Mouse (Mus musculus): ENCODE measurements at regions not wholly inside any gene's neighbourhood (a gene's known extent, or its start where the extent isn't known, plus 50 kb on each side); places are given as distances from the start of the nearest gene placed in this dataset.
"Not testable (repeated sequence)": the region's sequence is repeated elsewhere in the genome, so short reads cannot be mapped to it uniquely, and the experiment has no call there.

DNA sequence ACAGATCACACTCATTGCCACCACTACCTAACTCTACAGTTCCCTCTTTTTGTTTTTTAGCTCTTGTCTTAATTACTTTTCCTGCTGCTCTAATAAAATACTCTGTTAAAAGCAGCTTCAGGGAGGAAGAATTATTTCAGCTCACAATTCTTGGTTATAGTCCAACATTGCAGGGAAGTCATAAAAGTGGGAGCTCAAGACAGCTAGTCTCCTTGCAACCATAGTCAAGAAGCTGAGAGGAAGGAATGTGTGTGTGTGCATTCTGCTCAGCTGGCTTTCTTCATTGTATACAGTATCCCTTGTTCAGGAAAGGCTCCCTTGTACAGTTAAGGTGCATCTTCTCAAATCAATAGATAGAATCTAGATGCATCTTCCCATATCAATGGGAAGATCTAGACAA, 152.4 kb upstream of the Gm37988 start:
- Histone ChIP-seq H3K4me1 (ENCODE audit: control insufficient read depth, insufficient read depth, low read length) (no peaks in the 10 kb centered on the region), H3K27me3 (ENCODE audit: control insufficient read depth, insufficient read depth, low read length) (no peaks in the 10 kb centered on the region), H3K27ac (ENCODE audit: insufficient read depth, low read length) (no peak overlapping the region), H3K4me3 (replicated peaks; ENCODE audit: insufficient read depth, low read depth, low read length) (no peak overlapping the region)
- no peak for DNase-seq
- no peak for TF ChIP-seq POLR2A (IDR thresholded peaks at IDR 0.05; ENCODE audit: borderline replicate concordance, insufficient read depth, low read length)

DNA sequence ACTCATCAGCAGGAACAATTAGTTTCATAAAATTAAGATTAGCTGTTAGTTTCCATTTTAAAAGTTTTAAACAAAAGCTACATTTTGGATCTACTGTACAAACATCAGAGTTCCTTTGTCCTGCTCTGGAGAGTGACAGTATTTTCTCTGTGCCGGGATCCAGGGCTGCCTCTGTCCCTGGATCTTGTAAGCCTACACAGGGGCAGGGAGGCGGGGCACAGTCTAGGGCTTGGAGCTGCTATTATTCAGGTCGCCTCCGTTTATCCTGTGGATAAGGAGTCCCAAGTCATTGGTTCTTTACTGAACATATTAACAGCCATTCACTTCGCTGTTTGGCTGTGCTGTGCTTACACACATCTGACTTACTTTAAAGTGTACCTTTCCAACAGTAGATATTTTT, 150.8 kb upstream of the Gm37988 start:
- H3K27me3 ChIP-seq (ENCODE audit: control insufficient read depth, insufficient read depth, low read length) = no peaks in the 10 kb centered on the region
- H3K27ac ChIP-seq (ENCODE audit: insufficient read depth, low read length) = no peak overlapping the region
- no peak overlapping the region for H3K4me3 ChIP-seq (replicated peaks; ENCODE audit: insufficient read depth, low read depth, low read length)
- H3K4me1 ChIP-seq (ENCODE audit: control insufficient read depth, insufficient read depth, low read length) = no peaks in the 10 kb centered on the region
- WGBS = 48% methylated on average over 5 of the region's 5 CpGs
- DNase-seq = no peak
- TF ChIP-seq CTCF (IDR thresholded peaks at IDR 0.05; ENCODE audit: borderline replicate concordance, insufficient read depth, low read depth, low read length) (no peak), POLR2A (IDR thresholded peaks at IDR 0.05; ENCODE audit: borderline replicate concordance, insufficient read depth, low read length) (no peak)

GRCm38 (mm10) chr1:4660081-4660480, 147.6 kb upstream of the Gm37988 start:
- 73% methylated on average over 7 of the region's 7 CpGs for WGBS
- not testable (repeated sequence) for H3K27me3 ChIP-seq (ENCODE audit: control insufficient read depth, insufficient read depth, low read length); DNase-seq; H3K27ac ChIP-seq (ENCODE audit: insufficient read depth, low read length); H3K4me3 ChIP-seq (replicated peaks; ENCODE audit: insufficient read depth, low read depth, low read length); H3K4me1 ChIP-seq (ENCODE audit: control insufficient read depth, insufficient read depth, low read length)

- not testable (repeated sequence) for H3K27me3 ChIP-seq (ENCODE audit: control insufficient read depth, insufficient read depth, low read length); H3K4me1 ChIP-seq (ENCODE audit: control insufficient read depth, insufficient read depth, low read length); H3K27ac ChIP-seq (ENCODE audit: insufficient read depth, low read length); H3K4me3 ChIP-seq (replicated peaks; ENCODE audit: insufficient read depth, low read depth, low read length); DNase-seq
- 95% methylated on average over 5 of the region's 5 CpGs for WGBS
These were observed 147.1 kb upstream of the Gm37988 start for GRCm38 (mm10) chr1:4660616-4661015.

DNA sequence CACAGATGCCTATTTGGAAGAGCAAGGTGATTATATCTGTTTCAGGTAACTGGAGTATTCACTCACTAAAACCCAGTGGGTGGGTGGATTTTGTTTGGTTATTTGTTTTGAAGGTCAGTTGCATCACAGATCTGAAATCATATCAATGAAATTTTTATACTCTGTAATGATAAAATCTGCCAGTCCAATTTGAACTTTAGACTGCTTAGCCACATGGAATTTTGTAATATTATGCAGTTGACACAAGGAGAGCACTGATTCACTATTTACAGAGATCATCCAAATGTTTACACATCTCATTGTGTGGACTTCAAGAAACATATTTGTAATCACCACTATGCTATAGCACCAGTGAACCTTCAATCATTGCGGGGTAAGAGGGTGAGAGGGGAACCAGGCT, 145.9 kb upstream of the Gm37988 start:
- no peaks in the 10 kb centered on the region for H3K4me1 ChIP-seq (ENCODE audit: control insufficient read depth, insufficient read depth, low read length)
- H3K27me3 ChIP-seq (ENCODE audit: control insufficient read depth, insufficient read depth, low read length) = no peaks in the 10 kb centered on the region
- 91% methylated on average over 1 of the region's 1 CpGs for WGBS
- no peak for TF ChIP-seq POLR2A (IDR thresholded peaks at IDR 0.05; ENCODE audit: borderline replicate concordance, insufficient read depth, low read length)
- TF ChIP-seq CTCF (IDR thresholded peaks at IDR 0.05; ENCODE audit: borderline replicate concordance, insufficient read depth, low read depth, low read length) = no peak
- DNase-seq = no peak
- H3K4me3 ChIP-seq (replicated peaks; ENCODE audit: insufficient read depth, low read depth, low read length) = no peak overlapping the region
- H3K27ac ChIP-seq (ENCODE audit: insufficient read depth, low read length) = no peak overlapping the region

DNA sequence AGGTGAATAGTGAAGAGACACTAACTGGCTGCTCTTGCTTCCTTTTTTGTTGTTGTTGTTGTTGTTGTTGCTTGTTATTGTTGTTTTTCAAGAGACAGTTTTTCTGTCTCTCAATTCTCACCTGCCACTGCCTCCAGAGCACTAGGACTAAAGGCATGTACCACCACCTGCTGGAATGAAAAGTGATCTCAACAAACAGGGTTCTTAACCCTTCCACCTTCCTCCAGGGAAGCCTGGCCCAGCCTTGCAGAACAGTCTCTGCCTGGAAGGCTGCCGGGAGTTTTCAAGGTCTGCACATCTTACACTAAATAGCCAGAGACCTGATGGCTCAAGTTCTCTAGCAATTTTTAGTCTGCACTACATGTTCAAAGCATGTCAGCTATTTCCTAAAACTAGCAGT, 138.0 kb upstream of the Gm37988 start:
- DNase-seq = no peak
- Histone ChIP-seq H3K4me1 (ENCODE audit: control insufficient read depth, insufficient read depth, low read length) (no peaks in the 10 kb centered on the region), H3K27me3 (ENCODE audit: control insufficient read depth, insufficient read depth, low read length) (no peaks in the 10 kb centered on the region), H3K4me3 (replicated peaks; ENCODE audit: insufficient read depth, low read depth, low read length) (no peak overlapping the region), H3K27ac (ENCODE audit: insufficient read depth, low read length) (no peak overlapping the region)
- TF ChIP-seq POLR2A (IDR thresholded peaks at IDR 0.05; ENCODE audit: borderline replicate concordance, insufficient read depth, low read length) (no peak), CTCF (IDR thresholded peaks at IDR 0.05; ENCODE audit: borderline replicate concordance, insufficient read depth, low read depth, low read length) (no peak)
- WGBS = 62% methylated on average over 1 of the region's 1 CpGs

DNA sequence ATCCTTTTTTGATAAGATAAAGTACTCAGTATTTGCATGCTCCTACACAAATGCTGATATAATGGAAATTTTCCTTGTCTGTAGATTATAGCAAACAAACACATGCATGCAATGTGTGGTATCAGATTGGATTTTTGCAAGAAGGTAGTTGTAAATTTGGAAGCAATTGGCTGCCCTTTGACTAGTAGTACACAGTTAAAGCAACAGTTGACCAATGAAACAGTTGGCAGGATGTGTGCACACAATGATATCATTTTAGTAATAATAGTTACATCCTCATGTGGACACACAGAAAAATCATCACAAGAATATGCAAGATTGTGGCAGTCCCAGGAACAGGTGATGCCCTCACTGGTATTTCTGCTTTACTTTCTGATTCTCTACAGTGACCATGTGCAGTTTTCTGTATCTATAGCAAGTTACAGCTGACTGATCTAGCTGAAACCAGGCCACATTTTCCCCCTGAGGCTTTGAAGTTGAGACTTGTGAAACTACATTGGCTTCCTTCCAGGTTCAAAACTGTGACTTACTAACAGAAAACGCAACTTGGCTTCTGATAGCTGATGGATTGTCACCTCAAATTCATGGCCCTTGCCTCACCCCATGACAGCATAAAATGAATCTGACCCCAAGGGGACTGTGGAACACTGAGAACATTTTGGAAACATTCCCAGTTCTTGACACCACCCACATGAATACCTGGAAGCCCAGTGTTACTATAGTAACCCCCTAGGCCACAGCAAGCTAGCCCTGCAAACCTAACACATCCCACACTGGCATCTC, 136.3 kb upstream of the Gm37988 start:
- TF ChIP-seq CTCF (IDR thresholded peaks at IDR 0.05; ENCODE audit: borderline replicate concordance, insufficient read depth, low read depth, low read length) (no peak), POLR2A (IDR thresholded peaks at IDR 0.05; ENCODE audit: borderline replicate concordance, insufficient read depth, low read length) (no peak)
- Histone ChIP-seq H3K4me3 (replicated peaks; ENCODE audit: insufficient read depth, low read depth, low read length) (no peak overlapping the region), H3K27me3 (ENCODE audit: control insufficient read depth, insufficient read depth, low read length) (no peaks in the 10 kb centered on the region), H3K27ac (ENCODE audit: insufficient read depth, low read length) (no peak overlapping the region), H3K4me1 (ENCODE audit: control insufficient read depth, insufficient read depth, low read length) (no peaks in the 10 kb centered on the region)
- WGBS = 3% methylated on average over 1 of the region's 1 CpGs
- DNase-seq = no peak

GRCm38 (mm10) chr1:4672344-4672743, 135.3 kb upstream of the Gm37988 start:
- no peak for DNase-seq
- WGBS = 46% methylated on average over 4 of the region's 4 CpGs
- Histone ChIP-seq H3K27ac (ENCODE audit: insufficient read depth, low read length) (no peak overlapping the region), H3K4me3 (replicated peaks; ENCODE audit: insufficient read depth, low read depth, low read length) (no peak overlapping the region), H3K27me3 (ENCODE audit: control insufficient read depth, insufficient read depth, low read length) (no peaks in the 10 kb centered on the region), H3K4me1 (ENCODE audit: control insufficient read depth, insufficient read depth, low read length) (no peaks in the 10 kb centered on the region)
- TF ChIP-seq POLR2A (IDR thresholded peaks at IDR 0.05; ENCODE audit: borderline replicate concordance, insufficient read depth, low read length) (no peak), CTCF (IDR thresholded peaks at IDR 0.05; ENCODE audit: borderline replicate concordance, insufficient read depth, low read depth, low read length) (no peak)
